Mouse (Mus musculus): ENCODE measurements at regions not wholly inside any gene's neighbourhood (a gene's known extent, or its start where the extent isn't known, plus 50 kb on each side); places are given as distances from the start of the nearest gene placed in this dataset.
"Not testable (repeated sequence)": the region's sequence is repeated elsewhere in the genome, so short reads cannot be mapped to it uniquely, and the experiment has no call there.

DNA sequence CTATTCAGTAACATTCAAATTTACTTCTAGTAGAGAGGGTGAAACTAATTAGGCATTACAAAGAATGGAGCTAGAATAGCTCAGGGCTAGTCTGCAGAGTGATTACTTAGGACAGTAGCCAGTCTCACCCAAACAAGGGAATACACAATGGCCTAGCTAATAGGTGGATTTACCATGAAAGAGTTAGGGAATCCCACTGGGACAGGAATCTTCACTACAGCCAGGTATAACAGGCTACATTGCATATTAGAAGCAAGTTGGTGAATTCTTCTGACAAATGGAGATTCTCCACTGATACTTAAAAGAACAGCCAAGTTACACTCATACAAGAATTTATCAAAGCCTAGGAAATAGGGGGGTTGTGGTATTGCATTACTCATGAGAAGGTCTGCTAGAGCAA is 670.2 kb upstream of the Chrm3 start:
- DNase-seq (ENCODE audit: extremely low spot score in 1 of 2, low spot score in 1 of 2), result not testable (repeated sequence)

DNA sequence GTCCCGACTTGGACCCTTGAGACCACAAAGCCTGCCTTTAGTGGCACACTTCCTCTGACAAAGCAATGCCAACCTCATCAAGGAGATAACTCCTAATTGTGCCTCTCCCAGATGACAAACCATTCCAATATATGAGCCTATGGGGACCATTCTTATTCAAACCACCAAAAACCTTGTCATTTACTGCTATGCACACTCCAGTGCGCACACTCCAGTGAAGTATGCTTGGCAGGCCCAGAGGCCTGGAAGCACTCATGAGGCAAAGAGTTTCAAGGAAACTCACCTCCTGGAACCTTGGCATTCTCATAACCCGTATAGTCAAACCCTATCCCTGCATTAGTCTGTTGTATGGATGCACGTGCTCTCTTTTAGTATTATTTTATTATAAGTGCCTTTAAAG is 669.7 kb upstream of the Chrm3 start:
- no peak for DNase-seq (ENCODE audit: extremely low spot score in 1 of 2, low spot score in 1 of 2)

DNA sequence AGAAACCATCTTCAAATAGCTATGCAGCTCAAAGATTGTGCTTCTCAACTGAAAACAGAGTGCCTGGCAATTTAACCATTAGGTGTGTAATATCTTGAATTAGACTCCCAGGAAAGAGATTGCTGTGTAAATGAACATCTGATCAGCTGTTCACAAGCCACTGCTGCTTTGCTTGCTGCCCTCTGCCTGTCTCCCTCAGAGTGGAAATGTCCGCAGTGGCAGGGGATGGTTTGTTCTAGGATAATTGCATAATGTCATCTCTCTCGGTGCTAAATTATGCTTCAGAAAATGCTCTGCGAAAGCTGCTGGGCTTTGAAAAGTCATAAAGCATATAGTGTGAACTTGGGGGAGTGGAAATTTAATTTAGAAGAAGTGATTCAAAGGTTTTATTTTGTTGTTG is 665.3 kb upstream of the Chrm3 start:
- DNase-seq (ENCODE audit: extremely low spot score in 1 of 2, low spot score in 1 of 2), result no peak

DNA sequence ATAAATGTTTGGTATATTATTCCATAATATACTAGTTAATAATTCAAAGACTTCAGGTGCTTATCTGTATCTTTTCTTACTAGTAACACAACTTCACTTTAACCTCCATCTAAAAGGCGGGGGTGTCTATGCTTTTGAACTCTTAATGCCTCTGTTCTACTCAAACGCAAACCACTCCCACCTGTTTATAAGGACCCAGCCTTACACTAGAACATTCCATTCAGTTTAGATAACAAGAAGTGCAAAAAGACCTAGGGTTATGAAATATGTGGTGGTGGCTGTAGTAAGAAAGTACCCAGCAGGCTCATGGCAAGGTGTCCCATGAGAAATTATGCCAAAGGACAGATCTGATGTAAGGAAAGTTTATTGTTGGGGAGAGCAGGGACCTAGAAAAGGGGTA is 663.8 kb upstream of the Chrm3 start:
- no peak for DNase-seq (ENCODE audit: extremely low spot score in 1 of 2, low spot score in 1 of 2)

DNA sequence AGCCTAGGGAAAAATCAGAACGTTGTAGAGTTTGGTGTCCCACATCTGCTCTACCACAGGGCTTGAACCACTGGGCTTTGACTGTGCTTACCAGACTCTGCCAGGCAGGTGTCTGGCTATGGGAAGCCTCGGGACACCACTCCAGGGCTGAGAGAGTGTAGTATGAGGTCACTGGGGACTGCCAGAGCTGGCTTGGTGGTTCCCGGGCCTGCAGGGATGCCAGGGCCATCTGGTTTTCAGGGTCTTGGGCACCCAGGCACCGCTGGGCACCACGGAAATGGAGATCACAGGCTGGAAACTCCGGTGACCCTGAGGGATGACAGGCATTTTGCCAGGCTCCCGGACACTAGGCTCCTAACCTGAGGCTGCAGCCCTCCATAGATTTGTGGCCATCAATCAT is 656.9 kb upstream of the Chrm3 start:
- DNase-seq (ENCODE audit: extremely low spot score in 1 of 2, low spot score in 1 of 2), result no peak

DNA sequence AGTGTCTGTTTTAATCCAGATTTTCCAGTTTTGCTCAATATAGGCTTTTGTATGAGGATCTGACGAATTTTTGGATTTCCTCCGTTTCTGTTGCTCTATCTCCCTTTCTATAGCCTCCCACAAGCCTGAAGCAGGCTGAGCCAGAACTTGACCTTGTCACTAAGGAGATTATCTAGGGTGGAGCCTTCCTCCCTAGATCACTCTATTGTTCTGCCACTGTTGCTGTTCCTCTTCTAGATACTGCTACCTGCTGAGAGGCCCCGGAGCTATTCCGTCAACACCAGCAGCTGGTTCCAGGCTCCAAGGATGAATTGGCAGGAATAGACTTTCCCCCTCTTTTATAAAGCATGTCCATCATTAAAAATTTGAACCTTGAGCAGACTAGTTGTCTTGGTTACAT is 644.7 kb upstream of the Chrm3 start:
- DNase-seq (ENCODE audit: extremely low spot score in 1 of 2, low spot score in 1 of 2), result no peak

DNA sequence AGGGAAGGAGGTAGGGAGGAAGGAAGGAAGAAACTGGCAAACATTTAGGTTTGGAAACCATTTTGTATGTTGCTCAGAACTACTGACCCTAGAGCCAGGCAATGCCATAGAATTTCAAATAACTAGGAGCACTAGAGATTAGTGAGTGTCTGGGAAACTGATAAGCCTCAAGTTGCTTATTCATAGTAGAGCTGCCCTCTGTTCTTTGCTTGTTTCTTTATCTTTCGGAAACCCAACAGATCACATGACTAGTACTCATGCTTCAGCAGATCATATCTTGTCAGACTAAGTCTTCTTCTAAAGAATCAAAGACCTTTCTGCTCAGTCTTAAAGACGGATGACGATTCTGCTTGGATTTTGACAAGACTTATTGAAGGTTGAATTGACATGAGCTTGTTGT is 630.5 kb upstream of the Chrm3 start:
- no peak for DNase-seq (ENCODE audit: extremely low spot score in 1 of 2, low spot score in 1 of 2)

DNA sequence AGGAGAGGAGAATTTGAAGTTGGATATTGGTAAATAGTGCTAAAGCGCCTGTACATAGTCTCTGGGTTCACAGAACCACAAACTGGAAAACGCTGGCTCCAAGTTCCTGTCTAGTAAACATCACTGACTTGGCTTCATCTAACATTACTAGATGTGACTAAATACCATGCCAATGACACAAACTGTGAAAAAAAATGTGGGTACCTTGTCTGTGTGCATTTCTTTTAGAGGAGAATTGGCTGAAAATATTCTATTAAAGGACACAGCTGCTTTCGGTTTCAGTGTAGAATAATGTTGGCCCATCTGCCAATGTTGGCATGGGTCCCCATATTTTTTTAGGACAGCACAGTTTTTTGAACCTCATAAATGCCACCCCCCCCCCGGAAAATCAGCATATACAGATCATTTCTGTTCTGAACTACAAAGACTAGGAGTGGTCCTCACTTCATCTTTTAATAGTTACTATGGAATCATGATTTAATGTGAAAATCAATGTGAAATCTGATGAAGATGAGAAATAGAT is 629.9 kb upstream of the Chrm3 start:
- no peak for DNase-seq (ENCODE audit: extremely low spot score in 1 of 2, low spot score in 1 of 2)

DNA sequence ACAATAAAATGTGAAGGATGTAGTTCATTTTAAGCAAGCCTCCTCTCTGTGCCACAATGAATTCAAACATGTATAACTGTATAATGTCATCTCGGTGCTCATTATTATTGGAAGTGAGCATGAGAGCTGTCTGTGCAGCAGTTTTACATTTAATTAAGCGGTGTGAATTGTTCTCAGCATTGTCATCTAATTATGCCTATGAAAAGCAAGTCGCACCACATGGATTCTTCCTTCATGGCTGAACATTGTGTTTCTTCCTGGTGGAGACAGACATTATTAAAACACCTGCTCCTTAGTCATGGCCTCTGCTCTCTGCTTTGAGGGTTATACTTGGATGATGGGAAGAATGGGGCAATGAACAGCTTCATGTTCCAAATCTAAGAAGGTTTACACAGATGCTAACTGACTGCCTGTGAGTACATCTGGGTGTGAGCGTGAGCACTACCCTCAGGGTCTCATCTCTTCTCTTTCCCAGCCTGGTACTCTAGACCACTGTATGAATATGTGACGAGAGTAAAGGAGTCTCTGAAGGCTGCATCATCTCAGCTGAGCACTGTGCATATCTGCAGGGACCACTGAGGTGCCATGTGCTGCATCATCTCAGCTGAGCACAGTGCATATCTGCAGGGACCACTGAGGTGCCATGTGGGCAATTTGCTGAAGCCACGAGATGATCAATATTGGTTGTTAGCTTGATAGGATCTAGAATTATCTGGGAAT is 628.6 kb upstream of the Chrm3 start:
- DNase-seq (ENCODE audit: extremely low spot score in 1 of 2, low spot score in 1 of 2), result no peak

DNA sequence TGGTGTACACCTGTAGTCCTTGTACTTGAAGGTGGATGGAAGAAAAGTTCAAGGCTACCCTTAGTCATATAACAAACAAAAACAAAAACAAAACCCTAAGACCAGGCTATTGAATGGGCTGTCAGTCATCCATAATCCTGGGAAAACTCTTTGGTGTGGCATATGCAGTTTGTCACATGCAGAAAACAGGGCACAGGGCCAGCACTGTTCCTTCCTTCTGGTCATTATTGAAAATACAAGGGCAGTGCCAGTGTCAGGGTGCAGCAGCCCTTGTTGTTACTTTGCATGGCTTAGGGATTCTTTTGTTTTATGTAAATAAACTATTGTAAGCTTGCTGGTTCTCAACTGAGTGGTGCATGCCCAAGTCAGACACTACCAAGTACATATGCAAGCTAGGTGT is 623.1 kb upstream of the Chrm3 start:
- DNase-seq (ENCODE audit: extremely low spot score in 1 of 2, low spot score in 1 of 2), result no peak

DNA sequence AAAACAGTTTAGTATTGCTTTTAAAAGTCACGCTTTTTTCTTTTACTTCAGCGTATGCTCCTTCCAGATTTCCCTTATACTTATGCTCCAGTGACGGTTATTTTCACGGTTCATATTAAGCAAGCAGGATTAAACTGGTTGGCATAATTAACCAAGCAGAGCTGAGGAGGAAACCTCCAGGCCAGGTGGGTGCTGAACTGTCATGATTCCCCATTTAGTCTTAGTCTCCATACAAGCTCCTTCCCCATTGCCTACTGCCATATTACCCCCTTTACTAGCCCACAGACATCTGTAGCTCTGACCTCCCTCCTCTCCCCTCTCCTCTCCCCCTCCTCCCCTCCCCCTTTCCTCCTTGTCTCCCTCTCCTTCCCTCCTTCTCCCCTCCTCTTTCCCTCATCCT is 621.9 kb upstream of the Chrm3 start:
- DNase-seq (ENCODE audit: extremely low spot score in 1 of 2, low spot score in 1 of 2), result no peak

DNA sequence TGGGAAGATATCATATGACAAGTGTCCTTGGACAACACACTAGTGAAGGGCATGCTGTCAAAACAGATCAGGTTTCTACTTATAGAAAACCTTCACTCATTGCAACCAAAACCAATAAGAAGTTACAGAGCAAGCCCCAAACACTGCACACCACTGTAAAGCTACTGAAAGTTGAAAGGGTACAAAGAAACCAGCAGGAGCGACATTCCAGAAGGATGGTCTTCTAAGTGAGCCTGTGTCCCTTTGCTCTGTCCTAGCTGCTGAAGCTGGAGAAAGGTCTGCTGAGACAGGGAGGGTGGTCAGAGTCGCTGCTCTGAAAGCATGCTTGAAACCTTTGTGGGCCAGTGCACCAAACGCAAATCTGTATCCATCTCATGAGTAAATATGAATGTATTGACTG is 611.3 kb upstream of the Chrm3 start:
- DNase-seq (ENCODE audit: extremely low spot score in 1 of 2, low spot score in 1 of 2), result no peak

DNA sequence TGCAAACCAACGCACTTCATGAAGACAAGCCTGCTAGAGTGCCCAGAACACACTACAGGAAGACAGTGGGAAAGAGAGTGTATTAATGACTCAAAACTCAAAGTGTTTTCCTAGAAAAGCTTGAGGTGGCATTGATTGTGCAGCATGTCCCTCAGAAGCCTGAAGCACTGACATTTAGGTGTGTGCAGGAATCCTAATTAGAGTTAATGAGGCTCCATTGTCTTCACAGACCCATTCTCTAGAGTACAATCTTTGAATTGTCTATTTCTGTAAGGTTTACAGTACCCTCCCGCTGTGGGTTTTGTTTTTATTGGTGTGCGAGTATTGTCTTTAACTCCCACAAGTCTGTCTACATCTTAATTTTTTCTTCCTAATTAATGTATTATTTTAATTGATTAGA is 610.1 kb upstream of the Chrm3 start:
- DNase-seq (ENCODE audit: extremely low spot score in 1 of 2, low spot score in 1 of 2), result no peak

DNA sequence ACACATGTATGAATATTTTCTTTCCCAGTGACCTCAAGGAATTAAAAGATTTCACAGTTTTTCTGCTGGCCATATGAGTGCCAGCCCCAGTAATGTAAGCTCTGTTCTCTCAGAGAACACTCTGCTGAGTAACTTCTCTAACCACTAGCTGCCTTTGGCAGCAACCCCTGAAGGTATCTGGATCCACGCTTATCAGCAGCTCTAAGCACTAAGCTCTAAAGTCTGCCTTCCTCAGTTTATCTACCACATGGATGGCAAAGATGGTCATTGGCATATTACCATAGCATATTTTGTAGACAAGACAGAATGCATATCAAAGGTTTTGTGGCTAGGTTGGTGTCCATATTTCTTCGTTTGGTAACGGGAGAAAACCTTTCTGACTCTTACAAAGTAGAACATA is 592.3 kb upstream of the Chrm3 start:
- no peak for DNase-seq (ENCODE audit: extremely low spot score in 1 of 2, low spot score in 1 of 2)

DNA sequence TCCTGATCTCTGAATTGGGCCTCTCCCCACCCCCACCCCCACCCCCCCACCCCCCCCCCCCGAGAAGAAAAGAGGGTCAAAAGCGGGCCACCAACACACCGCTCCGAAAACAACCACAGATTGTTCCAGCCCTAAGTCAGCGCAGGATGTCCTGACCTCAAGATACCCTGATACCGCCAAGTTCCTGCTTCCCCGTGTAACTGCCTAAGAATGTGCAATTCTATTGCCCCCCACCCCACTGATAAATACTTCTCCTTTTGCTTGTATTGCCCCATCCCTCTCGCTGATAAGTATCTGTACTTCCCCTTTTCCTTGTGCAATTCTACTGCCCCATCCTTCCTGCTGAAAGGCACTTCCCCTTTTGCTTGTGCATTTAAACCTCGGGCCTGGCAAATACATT is 590.0 kb upstream of the Chrm3 start:
- not testable (repeated sequence) for DNase-seq (ENCODE audit: extremely low spot score in 1 of 2, low spot score in 1 of 2)

DNA sequence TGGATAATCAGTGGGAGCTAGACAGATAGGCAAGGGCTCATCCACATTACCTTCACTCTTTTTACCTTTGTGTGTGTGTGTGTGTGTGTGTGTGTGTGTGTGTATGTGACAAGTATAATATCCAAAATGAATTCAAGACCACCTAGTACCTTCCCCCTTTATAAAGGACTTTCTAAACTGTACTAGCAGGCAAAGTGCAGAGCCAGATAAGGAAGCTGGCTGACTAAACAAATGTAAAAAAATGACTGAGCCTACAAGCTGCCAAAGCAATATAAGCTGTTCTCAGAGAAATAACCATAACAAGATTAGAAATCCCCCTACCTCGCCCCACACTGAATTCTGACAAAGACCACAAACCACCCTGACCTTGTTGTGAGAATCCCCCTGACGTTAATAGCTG is 586.8 kb upstream of the Chrm3 start:
- no peak for DNase-seq (ENCODE audit: extremely low spot score in 1 of 2, low spot score in 1 of 2)

DNA sequence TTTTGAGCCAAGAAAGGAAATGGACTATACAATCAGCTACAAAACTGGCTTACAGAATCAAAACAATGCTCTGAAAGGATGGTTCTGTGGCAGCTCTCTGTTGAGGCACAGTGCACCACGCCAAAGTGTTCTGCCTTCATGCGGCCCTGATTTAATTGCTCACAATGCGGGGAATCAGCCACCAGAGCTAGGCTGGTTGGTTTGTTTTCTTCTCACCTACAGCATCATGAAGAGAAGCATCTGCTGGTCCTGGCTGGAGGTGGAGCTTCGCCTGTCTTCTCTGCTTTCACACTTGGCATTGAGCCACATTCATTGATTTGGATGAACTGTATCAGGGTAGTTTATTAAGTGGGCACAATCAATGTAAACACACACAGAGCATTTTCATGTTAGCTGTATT is 583.2 kb upstream of the Chrm3 start:
- no peak for DNase-seq (ENCODE audit: extremely low spot score in 1 of 2, low spot score in 1 of 2)

DNA sequence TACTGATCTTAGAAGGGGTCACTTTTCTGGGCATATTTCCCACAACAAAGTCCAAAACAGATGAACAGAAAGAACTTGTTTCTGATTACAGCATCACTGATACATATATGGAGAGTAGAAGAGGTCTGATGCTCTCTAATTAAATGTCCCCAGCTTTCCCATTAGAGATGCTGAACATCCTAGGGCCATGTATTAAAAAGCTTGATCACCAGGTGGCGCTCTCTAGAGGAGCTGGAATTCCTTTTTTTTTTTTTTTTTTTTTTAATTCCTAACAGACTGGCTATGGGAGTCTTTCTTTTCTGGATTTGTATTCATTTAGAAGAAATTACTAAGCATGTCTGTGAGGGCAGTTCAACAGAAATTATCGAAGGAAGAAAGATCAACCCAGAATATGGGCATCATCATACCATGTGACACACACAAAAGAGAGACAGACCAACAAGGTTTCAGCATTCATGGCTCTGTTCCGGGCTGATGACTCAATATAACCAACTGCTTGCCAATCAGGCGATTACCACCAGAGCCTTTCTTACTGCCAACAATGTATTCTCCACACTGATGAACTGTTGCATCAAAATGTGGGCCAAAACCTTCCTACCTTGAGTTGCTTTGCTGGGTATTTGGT is 581.5 kb upstream of the Chrm3 start:
- DNase-seq (ENCODE audit: extremely low spot score in 1 of 2, low spot score in 1 of 2), result peak in 1 of 2 experiments; percentile 59

DNA sequence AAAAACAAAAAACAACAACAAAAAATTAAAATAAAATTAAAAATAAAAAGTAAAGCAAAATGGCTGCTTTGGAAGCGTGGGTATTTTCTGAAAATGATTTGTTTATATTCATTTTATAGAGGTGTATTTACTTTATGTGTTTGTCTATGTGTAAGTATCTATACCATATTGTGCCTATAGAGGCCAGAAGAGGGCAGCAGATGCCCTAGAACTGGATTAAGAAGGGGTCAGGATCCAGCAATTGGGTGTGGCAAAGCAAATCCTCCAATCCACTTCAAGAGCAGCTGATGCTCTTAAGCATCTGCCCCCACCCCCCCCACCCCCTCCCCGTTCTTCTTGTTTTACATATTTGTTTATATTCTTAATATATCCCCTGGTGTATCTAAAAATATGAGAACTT is 577.6 kb upstream of the Chrm3 start:
- DNase-seq (ENCODE audit: extremely low spot score in 1 of 2, low spot score in 1 of 2), result no peak

DNA sequence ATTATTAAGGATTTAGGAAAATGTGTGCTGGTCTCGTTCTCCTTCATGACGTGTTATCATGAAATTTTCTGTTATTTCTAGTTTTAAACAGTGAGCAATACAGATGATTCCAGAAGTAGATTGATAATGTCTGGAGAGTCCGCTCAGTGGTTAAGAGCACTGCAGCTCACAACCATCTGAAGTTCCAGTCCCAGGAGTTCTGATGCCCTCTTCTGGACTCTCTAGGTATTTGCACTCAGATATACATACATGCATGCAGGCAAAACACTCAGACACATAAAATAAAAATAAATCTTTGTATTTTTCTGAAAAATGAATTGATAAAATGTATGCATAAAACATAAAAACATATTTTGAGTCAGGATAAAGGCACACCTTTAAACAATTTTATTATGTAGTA is 570.1 kb upstream of the Chrm3 start:
- DNase-seq (ENCODE audit: extremely low spot score in 1 of 2, low spot score in 1 of 2), result no peak

DNA sequence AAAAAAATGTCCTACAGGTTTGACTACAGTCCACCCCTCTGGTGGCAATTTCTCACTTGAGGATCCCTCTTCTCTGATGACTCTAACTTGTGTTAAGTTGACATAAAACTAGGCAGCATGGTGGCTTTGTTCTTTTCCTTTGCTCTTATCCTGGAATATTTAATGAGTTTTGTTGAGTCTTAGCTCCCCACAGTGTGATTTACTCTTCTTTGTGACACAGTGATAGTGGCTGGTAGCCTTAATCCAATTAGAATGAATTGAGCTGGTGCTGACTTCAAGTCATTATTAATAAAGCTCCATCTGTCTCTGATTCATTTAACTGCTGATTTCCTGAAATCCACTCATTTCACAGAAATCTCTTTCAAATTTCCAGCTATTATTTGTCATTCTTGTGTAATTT is 553.7 kb upstream of the Chrm3 start:
- DNase-seq (ENCODE audit: extremely low spot score in 1 of 2, low spot score in 1 of 2), result no peak

DNA sequence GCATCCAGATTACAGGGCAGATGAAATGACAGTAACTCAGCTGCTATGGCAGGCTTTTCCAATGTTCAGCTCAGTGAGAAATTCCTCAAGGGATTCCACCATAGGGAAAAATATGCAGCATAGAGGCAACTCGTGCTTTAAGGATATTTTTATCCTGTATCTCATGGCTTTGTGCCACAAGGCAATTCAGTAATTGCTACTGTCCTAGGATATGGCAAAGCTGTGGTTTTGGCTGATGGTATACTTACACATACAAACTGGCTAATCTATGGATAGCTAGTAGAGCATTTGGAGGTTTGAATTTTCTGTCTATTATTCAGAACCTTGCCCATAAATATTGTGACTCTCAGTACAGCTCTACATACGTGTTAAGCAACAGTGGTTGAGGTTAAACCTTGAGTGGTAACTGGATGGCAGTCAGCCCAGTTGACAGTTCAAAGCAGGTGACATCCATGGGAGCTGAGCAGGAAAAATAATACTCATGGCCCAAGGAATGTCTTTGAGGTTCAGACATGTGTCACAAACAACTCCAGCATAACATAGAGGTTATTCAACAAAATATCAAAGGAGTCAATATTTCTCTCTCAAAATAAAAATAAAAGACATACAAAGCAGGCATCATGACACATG is 548.6 kb upstream of the Chrm3 start:
- no peak for DNase-seq (ENCODE audit: extremely low spot score in 1 of 2, low spot score in 1 of 2)

Data from layer of hippocampus, postnatal 25 days (tissue).